Mouse (Mus musculus) adrenal gland, postnatal 25 days (tissue): Measurements from ENCODE around the gene Tctex1d1. TPM values are rescaled to one million over a fixed set of nuclear protein-coding genes. Genes with fewer than 3 reads are reported as not detected.

ENCODE experiments used
- DNase-seq: peaks from one replicate; pipeline ENCODE4 v3.0.0; 2021; ENCODE audit warnings: mixed read lengths
- total RNA-seq: library from RNA; stranded (reverse); gene quantifications from 2 replicates; pipeline ENCODE4 v1.2.3, GENCODE M21; 2021

Gene Tctex1d1
- total RNA-seq, 1 experiment from 2014 or later, result not detected

GRCm38 (mm10) chr4:102988526-102988925, 10.1 kb downstream of the Tctex1d1 start:
- no peak for DNase-seq

GRCm38 (mm10) chr4:102989391-102989790, 11.0 kb downstream of the Tctex1d1 start:
- DNase-seq, result no peak

GRCm38 (mm10) chr4:102990016-102990415, 11.6 kb downstream of the Tctex1d1 start:
- DNase-seq, result no peak

GRCm38 (mm10) chr4:102990595-102991340, 12.4 kb downstream of the Tctex1d1 start:
- no peak for DNase-seq

GRCm38 (mm10) chr4:102991685-102992084, 13.3 kb downstream of the Tctex1d1 start:
- no peak for DNase-seq

GRCm38 (mm10) chr4:103004681-103005080, 26.3 kb downstream of the Tctex1d1 start:
- no peak for DNase-seq

- DNase-seq, result no peak
These were observed 27.0 kb downstream of the Tctex1d1 start for GRCm38 (mm10) chr4:103005190-103005945.

- no peak for DNase-seq
These were observed 27.9 kb downstream of the Tctex1d1 start for GRCm38 (mm10) chr4:103006266-103006665.

GRCm38 (mm10) chr4:103006943-103007418, 28.6 kb downstream of the Tctex1d1 start:
- DNase-seq, result no peak

- no peak for DNase-seq
These were observed 32.3 kb downstream of the Tctex1d1 start for GRCm38 (mm10) chr4:103010734-103011133.

GRCm38 (mm10) chr4:103011823-103012222, 33.4 kb downstream of the Tctex1d1 start:
- DNase-seq, result no peak

GRCm38 (mm10) chr4:103013490-103013889, 35.1 kb downstream of the Tctex1d1 start:
- no peak for DNase-seq

- no peak for DNase-seq
These were observed 48.2 kb downstream of the Tctex1d1 start, which contains the start of gene Insl5 for GRCm38 (mm10) chr4:103026621-103027020. Insl5 (minus strand) TSS chr4:103026842.

GRCm38 (mm10) chr4:103027745-103028144, 49.3 kb downstream of the Tctex1d1 start:
- DNase-seq, result no peak

GRCm38 (mm10) chr4:103028177-103029088, 50.0 kb downstream of the Tctex1d1 start:
- no peak for DNase-seq

- no peak for DNase-seq
These were observed 60.9 kb downstream of the Tctex1d1 start for GRCm38 (mm10) chr4:103039103-103039837.

- no peak for DNase-seq
These were observed 61.4 kb downstream of the Tctex1d1 start for GRCm38 (mm10) chr4:103039838-103040191.

- DNase-seq, result no peak
These were observed 64.6 kb downstream of the Tctex1d1 start for GRCm38 (mm10) chr4:103042997-103043396.

- no peak for DNase-seq
These were observed 69.6 kb downstream of the Tctex1d1 start for GRCm38 (mm10) chr4:103048046-103048445.
